15 mouse cellular contexts compared by ENCODE assay signal in genomic region chr3:59125022-59125421, GRCm38 (mm10). TPM values are rescaled to one million over a fixed set of nuclear protein-coding genes. Genes with fewer than 3 reads are reported as not detected.
"Had no signal": no experiment of that assay in that cellular context is flagged by ENCODE, and none has a peak within 500 bp of the region (broad histone marks: within the 10 kb centered on the region; RNA-seq: fewer than 3 reads in every experiment).

No protein-coding gene starts in this region.

- H3K9me3 ChIP-seq: limb, embryonic 12.5 days; midbrain, embryonic 12.5 days had no signal

- H3K4me1 ChIP-seq: midbrain, embryonic 12.5 days had no signal

- H3K36me3 ChIP-seq: limb, embryonic 12.5 days; midbrain, embryonic 12.5 days had no signal

- ATAC-seq: intestine, postnatal 0 days; lung, postnatal 0 days; midbrain, embryonic 16.5 days had no signal

- DNase-seq: kidney, adult 8-10 months; kidney, postnatal 25 days; lung, adult 2 months; lung, postnatal 36 days; right cerebral cortex, postnatal 25 days; thymus, postnatal 4 days had no signal

- H3K9ac ChIP-seq: limb, embryonic 12.5 days; midbrain, embryonic 12.5 days had no signal

- H3K4me2 ChIP-seq: limb, embryonic 12.5 days; midbrain, embryonic 12.5 days had no signal

- H3K27ac ChIP-seq: limb, embryonic 12.5 days; midbrain, embryonic 12.5 days; stomach, postnatal 0 days had no signal

- H3K27me3 ChIP-seq: limb, embryonic 12.5 days; midbrain, embryonic 12.5 days had no signal

- H3K4me3 ChIP-seq: limb, embryonic 12.5 days; midbrain, embryonic 12.5 days had no signal

RNA-seq across cellular contexts. Expression of gene Gpr171, which starts 23.4 kb away (rescaled TPM):
- total RNA-seq: layer of hippocampus, postnatal 25 days; left cerebral cortex, adult 8-10 months; left cerebral cortex, postnatal 36 days had no signal
